ENCODE assay signal across 16 mouse cellular contexts in genomic region chr10:62138040-62138439, GRCm38 (mm10). TPM values are rescaled to one million over a fixed set of nuclear protein-coding genes. Genes with fewer than 3 reads are reported as not detected.
DNase-seq lines count a peak whose midpoint lies in the region; ATAC-seq lines count a peak whose summit lies in the region.
"Had no signal": no experiment of that assay in that cellular context is flagged by ENCODE, and none has a peak within 500 bp of the region (broad histone marks: within the 10 kb centered on the region; RNA-seq: fewer than 3 reads in every experiment).

No protein-coding gene starts in this region.

- H3K4me2 ChIP-seq in midbrain, embryonic 14.5 days (ENCODE audit: low read length), result no peak overlapping the region
- no peak overlapping the region for H3K4me2 ChIP-seq in forebrain, embryonic 11.5 days (ENCODE audit: low read depth, low read length, severe bottlenecking)
- no peak overlapping the region for H3K4me2 ChIP-seq in forebrain, embryonic 15.5 days (replicated peaks)
- H3K4me2 ChIP-seq: embryonic facial prominence, embryonic 12.5 days; limb, embryonic 12.5 days had no signal

- peaks cover 46% of the 10 kb centered on the region for H3K27me3 ChIP-seq in midbrain, embryonic 14.5 days (ENCODE audit: control insufficient read depth, insufficient read depth, low read length)
- peaks cover 74% of the 10 kb centered on the region for H3K27me3 ChIP-seq in midbrain, embryonic 10.5 days (ENCODE audit: low read depth, poor library complexity, severe bottlenecking)
- H3K27me3 ChIP-seq in forebrain, embryonic 11.5 days (ENCODE audit: control insufficient read depth, insufficient read depth, low read length), result peaks cover 38% of the 10 kb centered on the region
- peaks cover 44% of the 10 kb centered on the region for H3K27me3 ChIP-seq in forebrain, embryonic 15.5 days

- H3K4me1 ChIP-seq in midbrain, embryonic 14.5 days (ENCODE audit: control insufficient read depth, insufficient read depth, low read length), result peaks cover 3% of the 10 kb centered on the region; the same call in 1 of the 2 replicates
- H3K4me1 ChIP-seq in midbrain, embryonic 10.5 days, result peaks cover 37% of the 10 kb centered on the region
- H3K4me1 ChIP-seq in forebrain, embryonic 11.5 days (replicated peaks; ENCODE audit: control insufficient read depth, insufficient read depth, low read length), result 0 out of 2 replicates have a peak, but pooled peaks cover 2% of the 10 kb centered on the region
- peaks cover 5% of the 10 kb centered on the region for H3K4me1 ChIP-seq in forebrain, embryonic 15.5 days

- peak; percentile 24 to 33 for DNase-seq in heart, postnatal 10 days
- DNase-seq in heart, adult 8-10 months (ENCODE audit: low spot score), result no peak
- peak; percentile 42 for DNase-seq in midbrain, embryonic 14.5 days
- DNase-seq in midbrain, embryonic 10.5 days (ENCODE audit: low spot score), result no peak
- peak; percentile 78 for DNase-seq in embryo, embryonic 11 days
- peak; percentile 40 for DNase-seq in retina, postnatal 1 day
- no peak for DNase-seq in forebrain, embryonic 11.5 days (ENCODE audit: low spot score)
- DNase-seq: heart, adult 2 months had no signal

- no peak overlapping the region for H3K4me3 ChIP-seq in midbrain, embryonic 14.5 days (replicated peaks; ENCODE audit: low read depth, low read length)
- no peak overlapping the region for H3K4me3 ChIP-seq in midbrain, embryonic 10.5 days
- no peak overlapping the region for H3K4me3 ChIP-seq in forebrain, embryonic 11.5 days (ENCODE audit: low read depth, low read length)
- H3K4me3 ChIP-seq in forebrain, embryonic 15.5 days, result no peak overlapping the region
- H3K4me3 ChIP-seq: embryonic facial prominence, embryonic 12.5 days; heart, adult 2 months; limb, embryonic 12.5 days had no signal

- intact Hi-C loops in heart, postnatal 10 days (cut with DNase I), result no loop called here

- WGBS in midbrain, embryonic 14.5 days, result 18% methylated on average over 3 of the region's 3 CpGs
- 27% methylated on average over 3 of the region's 3 CpGs for WGBS in midbrain, embryonic 10.5 days
- WGBS in forebrain, embryonic 11.5 days, result 27% methylated on average over 3 of the region's 3 CpGs
- WGBS in forebrain, embryonic 15.5 days, result 11% methylated on average over 3 of the region's 3 CpGs

- H3K27ac ChIP-seq in midbrain, embryonic 14.5 days (replicated peaks; ENCODE audit: low read depth, low read length), result no peak overlapping the region
- no peak overlapping the region for H3K27ac ChIP-seq in midbrain, embryonic 10.5 days (replicated peaks)
- H3K27ac ChIP-seq in forebrain, embryonic 11.5 days (ENCODE audit: low read depth, low read length), result no peak overlapping the region
- H3K27ac ChIP-seq in forebrain, embryonic 15.5 days (replicated peaks), result no peak overlapping the region
- H3K27ac ChIP-seq: embryonic facial prominence, embryonic 12.5 days; heart, adult 2 months; limb, embryonic 12.5 days had no signal

- H3K9ac ChIP-seq in midbrain, embryonic 14.5 days (replicated peaks; ENCODE audit: low read length), result no peak overlapping the region
- no peak overlapping the region for H3K9ac ChIP-seq in forebrain, embryonic 11.5 days (ENCODE audit: low read length)
- H3K9ac ChIP-seq in forebrain, embryonic 15.5 days (replicated peaks), result no peak overlapping the region
- H3K9ac ChIP-seq: embryonic facial prominence, embryonic 12.5 days; limb, embryonic 12.5 days had no signal

- H3K36me3 ChIP-seq in midbrain, embryonic 14.5 days (ENCODE audit: control insufficient read depth, insufficient read depth, low read length), result no peaks in the 10 kb centered on the region
- H3K36me3 ChIP-seq in midbrain, embryonic 10.5 days, result no peaks in the 10 kb centered on the region
- no peaks in the 10 kb centered on the region for H3K36me3 ChIP-seq in forebrain, embryonic 11.5 days (ENCODE audit: control insufficient read depth, insufficient read depth, low read length)
- no peaks in the 10 kb centered on the region for H3K36me3 ChIP-seq in forebrain, embryonic 15.5 days
- H3K36me3 ChIP-seq: embryonic facial prominence, embryonic 12.5 days; limb, embryonic 12.5 days had no signal

- H3K9me3 ChIP-seq in midbrain, embryonic 14.5 days (ENCODE audit: control insufficient read depth, low read length), result no peaks in the 10 kb centered on the region
- H3K9me3 ChIP-seq in midbrain, embryonic 10.5 days (replicated peaks), result no peaks in the 10 kb centered on the region
- no peaks in the 10 kb centered on the region for H3K9me3 ChIP-seq in forebrain, embryonic 11.5 days (ENCODE audit: control insufficient read depth, low read length)
- no peaks in the 10 kb centered on the region for H3K9me3 ChIP-seq in forebrain, embryonic 15.5 days
- H3K9me3 ChIP-seq: embryonic facial prominence, embryonic 12.5 days; limb, embryonic 12.5 days had no signal

- ATAC-seq in midbrain, embryonic 14.5 days (ENCODE audit: low FRiP score, low TSS enrichment), result no peak
- ATAC-seq in forebrain, embryonic 11.5 days (replicated peaks; ENCODE audit: low FRiP score), result no peak
- no peak for ATAC-seq in forebrain, embryonic 15.5 days (replicated peaks)
- ATAC-seq: forebrain, embryonic 16.5 days; hindbrain, embryonic 16.5 days; midbrain, embryonic 16.5 days had no signal

RNA-seq across cellular contexts. Expression of gene Neurog3, which starts 5.2 kb away (rescaled TPM):
- not detected for total RNA-seq in heart, postnatal 10 days (2021)
- not detected for total RNA-seq in heart, adult 8-10 months (2022)
- polyA plus RNA-seq in midbrain, embryonic 14.5 days (2014; fragmentation: Nextera tagmentation; extraction: Ambion mirVana), result not detected in 2 replicates
- polyA plus RNA-seq in midbrain, embryonic 10.5 days (2016; fragmentation: Nextera tagmentation; extraction: Ambion mirVana), result 0.89 and 0.90 TPM in 2 replicates
- 0.23 and 0.48 TPM in 2 replicates for polyA plus RNA-seq in forebrain, embryonic 11.5 days (2014; fragmentation: Nextera tagmentation; extraction: Ambion mirVana)
- polyA plus RNA-seq in forebrain, embryonic 15.5 days (2015; fragmentation: Nextera tagmentation; extraction: Ambion mirVana), result 0.24 TPM in 1 of 2 replicates, not detected in the other
- total RNA-seq: CH12.LX; heart, adult 2 months had no signal
- polyA plus RNA-seq: heart, adult 2 months; hindbrain, embryonic 16.5 days; limb, embryonic 12.5 days; lung, embryonic 16.5 days; midbrain, embryonic 16.5 days had no signal

RNA-seq across cellular contexts. Expression of gene Fam241b, which starts 5.7 kb away (rescaled TPM):
- under 1 TPM in 1 of 2 experiments, not detected in 1; 0.52 TPM for total RNA-seq in heart, postnatal 10 days (2021)
- 1 to 10 TPM; 4.1 to 5.5 (median 5.3) TPM for total RNA-seq in heart, adult 8-10 months (2022)
- 48.3 and 107 TPM in 2 replicates for polyA plus RNA-seq in midbrain, embryonic 14.5 days (2014; fragmentation: Nextera tagmentation; extraction: Ambion mirVana)
- polyA plus RNA-seq in midbrain, embryonic 10.5 days (2016; fragmentation: Nextera tagmentation; extraction: Ambion mirVana), result 19.3 and 23.4 TPM in 2 replicates
- 8.0 and 9.3 TPM in 2 replicates for polyA plus RNA-seq in forebrain, embryonic 11.5 days (2014; fragmentation: Nextera tagmentation; extraction: Ambion mirVana)
- 149 and 150 TPM in 2 replicates for polyA plus RNA-seq in forebrain, embryonic 15.5 days (2015; fragmentation: Nextera tagmentation; extraction: Ambion mirVana)

Comparison
In these comparisons a context has a peak if more than half of its experiments do, and no peak if none do; other contexts are left out.
1. DNase-seq: peak in heart, postnatal 10 days (2 of 2), midbrain, embryonic 14.5 days (single experiment), embryo, embryonic 11 days (single experiment) and retina, postnatal 1 day (single experiment); none in heart, adult 8-10 months (single experiment), midbrain, embryonic 10.5 days (single experiment) and forebrain, embryonic 11.5 days (single experiment).